Mouse (Mus musculus): Measurements from ENCODE around the gene Lrrc1. TPM values are rescaled to one million over a fixed set of nuclear protein-coding genes. Genes with fewer than 3 reads are reported as not detected.

Gene Lrrc1
- polyA plus RNA-seq, 1 experiment from 2014 or later: 6.0 TPM

- H3K36me3 ChIP-seq: no peaks in the 10 kb centered on the region
- no peaks in the 10 kb centered on the region for H3K27me3 ChIP-seq
- H3K9me3 ChIP-seq: no peaks in the 10 kb centered on the region
- ATAC-seq (ENCODE audit: low read depth): no peak
- no peak overlapping the region for H3K4me2 ChIP-seq
- H3K4me3 ChIP-seq: no peak overlapping the region
- no peak overlapping the region for H3K27ac ChIP-seq (replicated peaks)
- H3K9ac ChIP-seq: no peak overlapping the region
- peaks cover 7% of the 10 kb centered on the region for H3K4me1 ChIP-seq (replicated peaks)
- WGBS: 36% methylated on average over 3 of the region's 3 CpGs
Measured at GRCm38 (mm10) chr9:77382514-77382913, 162.2 kb downstream of the Lrrc1 start.

GRCm38 (mm10) chr9:77381565-77381964 lies 163.1 kb downstream of the Lrrc1 start:
- H3K9me3 ChIP-seq: no peaks in the 10 kb centered on the region
- H3K4me1 ChIP-seq (replicated peaks): peaks cover 7% of the 10 kb centered on the region
- H3K27ac ChIP-seq (replicated peaks): no peak overlapping the region
- no peaks in the 10 kb centered on the region for H3K36me3 ChIP-seq
- no peak overlapping the region for H3K9ac ChIP-seq
- H3K27me3 ChIP-seq: no peaks in the 10 kb centered on the region
- no peak for ATAC-seq (ENCODE audit: low read depth)
- 15% methylated on average over 5 of the region's 5 CpGs for WGBS
- no peak overlapping the region for H3K4me2 ChIP-seq
- no peak overlapping the region for H3K4me3 ChIP-seq

Small RNA genes within 50 kb of the gene (microRNA-seq; reads per million reads assigned to microRNA genes)
- not detected for gene Gm25250

Other genes with a start within 250 kb of the Lrrc1 start
- gene Mlip, start 191.9 kb downstream of the Lrrc1 start, polyA plus RNA-seq (2015; fragmentation: Nextera tagmentation; extraction: Ambion mirVana): 0.39 and 0.99 TPM in 2 replicates
- gene Klhl31, start 91.6 kb upstream of the Lrrc1 start, polyA plus RNA-seq (2015; fragmentation: Nextera tagmentation; extraction: Ambion mirVana): 0.28 and 0.98 TPM in 2 replicates
- 16.8 TPM in 2 replicates for gene Gclc, start 209.7 kb upstream of the Lrrc1 start, polyA plus RNA-seq (2015; fragmentation: Nextera tagmentation; extraction: Ambion mirVana)